Mouse (Mus musculus) frontal cortex, adult 2 months (tissue): ENCODE measurements around the gene Ugt2b5. TPM values are rescaled to one million over a fixed set of nuclear protein-coding genes. Genes with fewer than 3 reads are reported as not detected.
A peak's percentile ranks its signal among the peaks of the same experiment; 100 is the strongest.
"Not testable (repeated sequence)": the region's sequence is repeated elsewhere in the genome, so short reads cannot be mapped to it uniquely, and the experiment has no call there.

Experiments used
- DNase-seq, 2 experiments: peaks; one replicate each; pipeline ENCODE4 v3.0.0; 2022; ENCODE audit warnings: low spot score in 1 of 2; ENCODE audit errors: extremely low spot score in 1 of 2
- polyA plus RNA-seq: library from polyadenylated mRNA; depleted of rRNA; stranded (reverse); fragments of >200 nt; gene quantifications from 2 replicates; pipeline ENCODE4 v1.2.3, GENCODE M21; 2012; rRNA removed

Gene Ugt2b5
- not detected in 2 replicates for polyA plus RNA-seq

GRCm38 (mm10) chr5:87140196-87140595 lies at the start of gene Ugt2b5:
Gene Ugt2b5, minus strand, starts transcription at chr5:87140318.
- DNase-seq, result not testable (repeated sequence)

- not testable (repeated sequence) for DNase-seq
Measured at GRCm38 (mm10) chr5:87175780-87176179, 35.7 kb upstream of the Ugt2b5 start.

GRCm38 (mm10) chr5:87174671-87175070 lies 34.6 kb upstream of the Ugt2b5 start:
- no peak for DNase-seq

- DNase-seq, result no peak
Measured at GRCm38 (mm10) chr5:87147741-87148454, 7.8 kb upstream of the Ugt2b5 start.

GRCm38 (mm10) chr5:87142865-87143456 lies 2.8 kb upstream of the Ugt2b5 start:
- DNase-seq, result peak; percentile 11 to 64

- not testable (repeated sequence) for DNase-seq
Measured at GRCm38 (mm10) chr5:87103697-87104096, 36.4 kb downstream of the Ugt2b5 start.

- no peak for DNase-seq
Measured at GRCm38 (mm10) chr5:87092346-87093027, 47.6 kb downstream of the Ugt2b5 start, which contains the start of gene Ugt2b36. Gene Ugt2b36, minus strand, starts transcription at chr5:87092555.

- no peak for DNase-seq
Measured at GRCm38 (mm10) chr5:87091111-87091510, 49.0 kb downstream of the Ugt2b5 start.

- DNase-seq, result no peak
Measured at GRCm38 (mm10) chr5:87089264-87089663, 50.9 kb downstream of the Ugt2b5 start.

GRCm38 (mm10) chr5:87086269-87086668 lies 53.8 kb downstream of the Ugt2b5 start:
- DNase-seq, result no peak

Other genes starting within 250 kb of the Ugt2b5 start
- gene Ugt2b34, start 233.4 kb downstream of the Ugt2b5 start, polyA plus RNA-seq, result 0.02 TPM in 1 of 2 replicates, not detected in the other
- gene Ugt2b1, start 213.8 kb downstream of the Ugt2b5 start, polyA plus RNA-seq, result not detected in 2 replicates
- not detected in 2 replicates for gene Ugt2b35, start 139.5 kb downstream of the Ugt2b5 start, polyA plus RNA-seq
- gene Ugt2b36, start 47.8 kb downstream of the Ugt2b5 start, polyA plus RNA-seq, result not detected in 2 replicates
- gene Ugt2b37, start 114.5 kb upstream of the Ugt2b5 start, polyA plus RNA-seq, result not detected in 2 replicates
- gene Ugt2a3, start 196.9 kb upstream of the Ugt2b5 start, polyA plus RNA-seq, result not detected in 2 replicates